Mouse (Mus musculus): Measurements from ENCODE around the gene BC016579.

DNA sequence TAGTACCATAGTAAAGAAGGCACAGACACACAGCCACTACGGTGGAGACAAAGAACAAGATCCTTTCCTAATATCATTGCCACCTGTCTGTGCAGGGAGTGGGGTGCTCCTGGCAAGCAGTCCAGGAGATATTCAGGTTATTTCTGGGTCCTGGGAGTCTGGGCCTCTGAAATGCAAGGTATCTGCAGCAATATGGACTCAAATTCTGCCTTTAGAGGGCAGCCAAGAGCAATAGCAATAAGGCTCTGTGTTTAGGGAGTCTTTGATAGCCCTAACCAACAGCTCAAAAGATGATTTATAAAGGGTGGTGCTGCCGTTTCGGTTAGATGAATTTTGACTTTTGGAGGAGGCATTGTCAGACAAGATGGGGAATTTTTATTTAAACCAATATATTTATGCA lies 44.6 kb downstream of the BC016579 start:
- TF ChIP-seq POLR2A (IDR thresholded peaks at IDR 0.05; ENCODE audit: low read depth, low read length) (no peak), CTCF (IDR thresholded peaks at IDR 0.05; ENCODE audit: extremely low read depth, insufficient read depth, insufficient read length, insufficient replicate concordance) (peak; percentile 10; the same call in 1 of the 2 replicates)
